Mouse (Mus musculus) gastrocnemius, postnatal 36 days (tissue): ENCODE results near the gene B3gat3. TPM values are rescaled to one million over a fixed set of nuclear protein-coding genes. Genes with fewer than 3 reads are reported as not detected.
A peak's percentile ranks its signal among the peaks of the same experiment; 100 is the strongest.

Experiments used
- DNase-seq, 2 experiments: peaks; one replicate each; pipeline ENCODE4 v3.0.0; 2022
- intact Hi-C: fragments of 180-260 bp; cut with DNase I; formaldehyde crosslinking; loops from one replicate; pipeline ENCODE4 v1.15.1; 2025
- total RNA-seq, 2 experiments: library from RNA; stranded (reverse); gene quantifications; 2 replicates each; pipeline ENCODE4 v1.2.3; 2021

B3gat3 gene
- total RNA-seq, 2 experiments from 2014 or later = 28.3 to 31.2 TPM

DNA sequence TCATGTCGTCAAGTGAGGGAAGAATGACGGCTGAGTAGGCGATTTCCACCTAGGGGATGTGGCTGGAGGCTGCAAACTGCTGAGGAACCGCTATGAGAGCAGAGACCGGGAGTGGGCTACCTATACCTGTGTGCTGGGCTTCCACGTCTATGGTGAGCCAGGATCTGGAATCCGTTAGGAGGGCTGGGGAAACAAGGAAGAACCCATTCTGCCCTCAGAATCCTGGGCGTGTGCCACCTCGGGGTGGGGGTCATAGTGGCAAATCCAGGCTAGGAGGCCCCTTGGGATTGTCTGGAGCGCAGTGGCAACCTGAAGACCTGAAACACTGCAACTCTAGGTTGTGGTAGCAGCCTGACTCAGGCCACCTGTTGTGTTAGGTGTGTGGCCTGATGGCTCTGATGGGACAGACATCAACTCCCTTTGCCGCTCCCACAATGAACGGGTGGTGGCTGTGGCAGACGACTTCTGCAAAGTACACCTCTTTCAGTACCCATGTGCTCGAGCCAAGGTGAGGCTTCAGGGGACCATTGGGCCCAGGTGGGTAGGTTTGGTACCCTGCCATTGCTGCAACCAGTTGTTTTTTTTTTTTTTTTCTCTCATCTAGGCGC, 20.5 kb downstream of the B3gat3 start:
- intact Hi-C loops = no loop called here
- no peak for DNase-seq

DNA sequence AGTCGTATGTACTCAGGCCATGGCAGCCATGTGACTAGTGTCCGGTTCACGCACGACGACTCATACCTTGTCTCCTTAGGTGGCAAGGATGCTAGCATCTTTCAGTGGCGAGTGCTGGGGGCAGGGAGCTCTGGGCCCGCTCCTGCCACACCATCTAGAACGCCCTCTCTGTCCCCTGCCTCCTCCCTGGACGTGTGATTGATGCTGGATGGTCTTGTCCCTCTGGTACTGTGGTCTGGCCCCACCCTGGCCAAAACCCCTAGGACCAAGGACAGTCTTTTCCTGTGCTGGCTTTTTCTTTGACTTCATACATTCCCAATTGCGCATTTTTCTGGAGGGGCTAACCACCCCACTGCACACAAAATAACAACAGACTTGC, 21.0 kb downstream of the B3gat3 start:
- intact Hi-C loops = no loop called here

DNA sequence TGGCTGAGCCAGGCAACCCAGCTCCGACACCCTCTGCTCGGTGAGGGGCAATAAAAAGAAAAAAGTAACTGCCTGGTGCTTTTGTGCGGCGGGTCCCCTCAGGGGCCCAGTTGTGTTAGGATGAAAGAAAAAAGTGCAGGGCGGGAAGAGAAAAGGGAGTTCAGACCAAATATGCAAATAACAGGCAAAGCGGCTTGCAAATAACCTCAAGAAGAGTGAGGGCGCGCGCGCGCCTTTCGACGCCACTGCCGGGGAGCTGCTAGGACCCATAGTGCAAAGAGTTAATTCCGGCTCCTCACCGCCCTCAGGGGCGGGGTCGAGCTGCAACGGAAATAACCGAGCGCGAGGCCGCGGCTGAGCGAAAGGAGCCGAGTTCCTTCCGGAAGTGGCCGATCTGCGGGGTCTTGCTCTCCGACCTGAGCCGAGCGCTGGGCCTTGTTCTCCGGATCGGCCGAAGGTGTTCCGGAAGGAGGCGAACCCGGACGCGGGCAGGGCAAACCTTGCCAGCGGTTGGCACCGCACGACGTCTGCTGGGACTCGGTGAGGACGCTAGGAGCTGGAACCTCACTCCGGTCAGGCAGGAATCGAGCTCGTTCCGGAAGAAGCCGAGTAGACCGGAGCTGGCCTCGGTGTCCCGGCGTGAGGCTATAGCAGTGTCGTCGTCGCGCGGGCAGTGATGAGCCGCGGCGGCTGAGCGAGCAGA, 21.5 kb downstream of the B3gat3 start, which contains the start of gene Mta2:
Gene Mta2, plus strand, starts transcription at position 361 of the 703 bp plus-strand sequence.
- DNase-seq = peak; percentile 94
- intact Hi-C loops = no loop called here

More for the DNA sequence above, 21.0 kb downstream of the B3gat3 start:
- DNase-seq = no peak

DNA sequence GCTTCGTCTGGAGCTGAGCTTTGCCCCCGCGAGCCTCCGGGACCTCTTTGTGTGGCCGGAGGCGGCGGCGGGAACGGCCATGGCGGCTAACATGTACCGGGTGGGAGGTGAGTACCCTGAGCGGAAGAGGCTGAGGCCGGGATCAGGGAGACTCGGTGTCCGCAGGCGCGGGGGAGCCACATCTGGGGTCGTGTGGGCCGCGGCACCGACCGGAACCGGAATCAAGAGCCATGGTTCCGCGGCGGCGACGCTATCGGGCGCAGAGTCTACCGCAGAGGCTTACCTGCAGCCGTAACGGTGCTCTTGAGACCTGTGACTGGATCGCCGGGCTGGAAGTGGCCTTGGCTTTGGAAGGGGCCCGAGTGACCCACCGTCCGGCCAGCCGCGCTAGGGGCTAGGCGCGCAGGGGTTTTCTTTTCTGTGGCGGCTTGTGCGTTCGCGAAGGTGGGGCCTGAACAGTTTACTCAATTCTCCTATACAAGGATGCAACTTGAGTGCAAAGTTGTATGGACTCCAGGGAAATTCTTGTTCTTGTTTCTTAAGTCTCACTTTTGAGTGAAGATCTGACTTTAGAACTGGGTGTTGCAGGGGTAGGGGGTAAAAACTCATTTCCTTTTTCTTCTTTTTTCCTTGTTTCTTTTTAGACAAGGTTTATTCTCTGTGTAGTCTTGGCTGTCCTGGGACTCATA, 22.2 kb downstream of the B3gat3 start:
- intact Hi-C loops = no loop called here
- no peak for DNase-seq

DNA sequence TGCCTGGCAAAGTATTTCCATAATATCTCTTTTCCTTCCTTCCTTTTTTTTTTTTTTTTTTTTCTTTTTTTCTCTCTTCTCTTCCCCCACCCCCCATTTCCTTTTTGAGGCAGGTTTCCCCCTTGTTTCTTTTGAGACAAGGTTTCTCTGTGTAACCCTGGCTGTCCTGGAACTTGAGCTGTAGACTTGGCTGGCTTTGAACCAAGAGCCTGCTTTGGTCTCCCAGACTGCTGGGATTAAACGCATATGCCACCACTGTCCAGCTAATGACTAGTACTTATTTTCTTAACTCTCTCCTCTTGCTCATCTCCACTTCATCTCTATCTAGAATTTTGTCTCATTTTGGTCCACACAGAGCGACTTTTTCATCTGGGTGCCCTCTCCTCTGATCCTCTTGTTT, 22.9 kb downstream of the B3gat3 start:
- no peak for DNase-seq
- intact Hi-C loops = no loop called here

DNA sequence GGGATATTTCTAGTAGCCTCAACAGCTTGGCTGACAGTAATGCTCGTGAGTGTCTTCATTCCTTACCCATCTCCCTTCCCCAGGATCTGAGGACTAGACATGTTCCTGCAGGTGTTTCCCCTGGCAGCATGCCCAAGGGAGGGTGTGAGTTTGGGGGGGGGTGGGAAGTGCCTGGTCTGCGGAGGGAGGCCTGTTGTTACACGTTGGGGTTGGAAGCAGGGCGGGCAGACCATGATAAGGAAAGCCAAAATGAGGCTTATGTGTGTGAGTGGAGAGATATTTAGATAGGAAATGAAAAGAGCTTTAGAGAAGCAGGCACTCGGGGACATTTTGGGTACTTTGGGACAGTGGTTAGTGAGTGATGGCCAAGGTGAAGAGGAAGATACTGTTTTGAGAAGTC, 23.9 kb downstream of the B3gat3 start:
- no peak for DNase-seq
- intact Hi-C loops = no loop called here

DNA sequence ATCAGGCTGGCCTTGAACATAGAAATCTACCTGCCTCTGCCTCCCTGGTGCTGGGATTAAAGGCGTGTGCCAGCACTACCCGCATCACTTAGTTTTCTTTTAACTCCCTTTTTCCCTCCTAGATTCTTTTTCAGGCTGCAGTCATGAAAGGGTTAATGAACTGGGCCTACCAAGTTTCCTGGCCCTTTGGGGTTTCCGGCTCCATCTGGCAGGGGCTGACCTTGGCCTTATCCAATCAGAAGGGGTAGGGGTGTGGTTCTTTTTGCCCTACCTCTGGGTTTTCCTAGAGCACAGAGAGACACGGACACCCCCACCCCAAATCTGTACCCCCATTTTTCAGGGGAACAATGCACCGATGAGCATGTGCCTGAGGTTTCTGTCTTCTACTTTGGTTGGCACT, 24.6 kb downstream of the B3gat3 start:
- intact Hi-C loops = no loop called here

DNA sequence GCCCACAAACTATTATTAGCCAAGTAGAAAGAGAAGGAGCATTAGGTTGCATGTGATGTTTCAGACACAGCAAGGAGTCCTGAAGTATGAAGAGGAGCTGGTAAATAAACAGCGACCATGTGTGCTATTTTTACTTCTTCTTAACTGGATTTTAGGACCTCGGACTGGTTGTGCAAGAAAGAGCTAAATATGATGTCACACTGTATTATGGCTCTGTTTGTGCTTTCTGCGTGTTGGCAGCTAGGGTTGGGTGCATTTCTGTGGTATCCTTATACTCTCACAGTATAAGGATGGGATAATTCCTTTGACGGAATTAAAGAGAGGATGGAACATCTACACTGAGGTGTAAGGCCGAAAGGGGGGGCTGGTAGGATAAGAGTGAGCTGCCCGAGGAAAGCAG, 25.1 kb downstream of the B3gat3 start:
- intact Hi-C loops = no loop called here
- DNase-seq = no peak

More for the DNA sequence above, 24.6 kb downstream of the B3gat3 start:
- peak; percentile 63 to 72 for DNase-seq

DNA sequence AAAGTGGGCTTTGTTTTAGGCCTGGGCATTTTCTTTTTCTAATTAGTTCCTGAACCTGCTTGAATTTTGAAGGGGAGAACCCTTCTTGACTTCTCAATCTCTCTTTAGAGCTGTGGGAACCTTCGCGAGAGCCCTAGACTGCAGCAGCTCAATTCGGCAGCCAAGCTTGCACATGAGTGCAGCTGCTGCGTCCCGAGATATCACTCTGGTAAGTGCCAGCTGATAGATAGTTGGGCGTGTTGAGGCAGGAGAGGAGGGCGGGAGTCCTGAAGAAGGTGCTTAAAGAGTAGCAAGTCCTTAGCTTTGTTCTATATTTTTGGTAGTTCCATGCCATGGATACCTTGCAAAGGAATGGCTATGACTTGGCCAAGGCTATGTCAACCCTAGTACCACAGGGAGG, 26.8 kb downstream of the B3gat3 start:
- DNase-seq = no peak
- intact Hi-C loops = no loop called here

DNA sequence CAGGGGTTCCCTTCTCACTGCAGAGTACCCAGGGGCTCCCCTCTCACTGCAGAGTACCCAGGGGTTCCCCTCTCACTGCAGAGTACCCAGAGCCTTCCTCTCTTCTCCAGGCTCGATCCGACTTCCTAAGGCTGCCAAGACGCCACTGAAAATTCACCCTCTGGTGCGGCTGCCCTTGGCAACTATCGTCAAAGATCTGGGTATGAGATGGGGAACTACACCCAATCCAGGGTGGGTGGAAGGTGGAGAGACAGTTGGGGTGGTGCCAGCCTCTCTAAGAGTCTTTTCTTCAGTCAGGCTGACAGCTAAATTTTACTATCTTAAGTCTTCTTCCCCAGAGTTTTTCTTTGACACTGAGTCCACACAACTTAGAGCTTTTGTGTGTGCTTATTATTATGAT, 30.0 kb downstream of the B3gat3 start:
- intact Hi-C loops = no loop called here
- DNase-seq = no peak

DNA sequence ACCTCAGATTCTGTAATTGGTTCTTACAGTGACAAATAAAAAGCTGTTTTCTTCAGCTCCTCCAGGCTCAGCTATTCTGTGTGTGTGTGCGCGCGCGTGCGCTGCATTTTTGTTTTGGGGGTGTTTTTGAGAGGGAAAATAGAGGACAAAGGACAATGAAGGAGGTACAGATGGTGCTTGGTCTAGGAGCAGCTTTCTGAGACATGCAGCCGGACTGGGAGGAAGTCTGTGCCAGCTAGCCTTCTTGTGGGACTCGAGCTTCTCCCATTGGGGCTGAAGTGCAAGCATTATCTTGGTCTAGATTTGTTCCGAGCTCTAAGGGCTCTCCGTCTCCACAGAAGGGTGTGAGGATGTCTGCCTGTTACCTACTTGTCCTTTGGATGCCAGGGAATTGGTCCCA, 32.1 kb downstream of the B3gat3 start:
- DNase-seq = no peak
- intact Hi-C loops = no loop called here

DNA sequence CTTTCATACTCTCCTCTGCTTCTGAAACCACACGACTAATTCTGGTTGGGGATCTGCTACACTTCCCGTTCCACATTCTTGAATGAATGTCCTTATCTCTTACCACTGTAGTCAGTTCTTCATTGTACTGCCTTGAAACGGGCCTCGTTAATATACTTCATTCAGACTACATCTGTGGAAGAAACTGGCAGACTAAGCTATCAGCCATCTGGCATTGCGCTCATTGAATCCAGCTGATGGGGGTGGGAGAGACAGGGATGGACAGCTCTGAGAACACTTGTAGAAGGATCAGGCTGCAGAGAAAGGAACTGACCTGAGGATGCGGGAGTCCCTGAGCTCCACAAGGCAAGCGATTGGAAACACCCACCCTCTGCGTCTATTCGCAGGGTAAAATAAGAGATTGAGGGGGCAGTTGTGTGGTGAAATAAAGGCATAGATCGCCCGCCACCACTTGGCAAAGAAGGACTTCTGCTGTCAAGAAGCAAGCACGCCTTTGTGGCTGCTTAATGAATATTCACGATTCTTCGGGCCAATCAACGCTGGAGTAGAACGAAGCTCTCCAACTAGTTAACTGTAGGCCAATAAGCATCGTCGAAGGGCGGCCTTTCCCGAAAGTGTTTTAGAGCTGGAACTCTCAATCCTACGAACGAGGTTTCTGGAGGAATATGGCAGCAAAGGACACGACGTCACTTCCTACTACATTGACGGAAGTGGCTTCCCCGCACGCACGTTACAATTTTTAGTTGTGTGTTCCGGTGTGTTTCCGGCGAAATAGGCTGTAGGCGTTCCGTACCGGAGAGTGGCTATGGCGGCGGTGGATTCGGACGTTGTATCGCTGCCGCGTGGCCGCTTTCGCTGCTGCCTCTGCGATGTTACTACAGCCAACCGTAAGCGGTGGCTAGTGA, 33.2 kb downstream of the B3gat3 start, which contains the start of gene Tut1:
Gene Tut1, plus strand, starts transcription at position 713 of the 905 bp plus-strand sequence.
- intact Hi-C loops = no loop called here
- peak; percentile 82 to 83 for DNase-seq

DNA sequence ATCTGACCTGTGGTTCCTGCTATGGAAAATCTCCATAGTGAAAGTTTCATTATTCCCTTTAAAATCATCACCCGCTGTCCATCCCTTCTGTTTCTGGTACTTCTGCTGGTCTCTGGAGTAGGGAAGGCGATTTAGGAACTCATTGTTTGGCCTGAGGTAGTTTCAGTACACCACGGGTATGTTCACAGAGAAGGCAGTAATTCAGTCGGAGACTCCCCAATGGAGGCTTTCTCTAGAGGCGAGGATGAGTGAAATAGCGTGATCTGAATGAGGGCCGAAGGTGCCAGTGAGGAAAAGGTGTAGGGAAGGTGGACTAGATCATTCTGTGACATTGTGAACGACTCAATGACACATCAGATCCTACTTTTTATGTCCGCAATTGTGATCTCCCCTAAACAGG, 34.0 kb downstream of the B3gat3 start:
- intact Hi-C loops = no loop called here
- no peak for DNase-seq

DNA sequence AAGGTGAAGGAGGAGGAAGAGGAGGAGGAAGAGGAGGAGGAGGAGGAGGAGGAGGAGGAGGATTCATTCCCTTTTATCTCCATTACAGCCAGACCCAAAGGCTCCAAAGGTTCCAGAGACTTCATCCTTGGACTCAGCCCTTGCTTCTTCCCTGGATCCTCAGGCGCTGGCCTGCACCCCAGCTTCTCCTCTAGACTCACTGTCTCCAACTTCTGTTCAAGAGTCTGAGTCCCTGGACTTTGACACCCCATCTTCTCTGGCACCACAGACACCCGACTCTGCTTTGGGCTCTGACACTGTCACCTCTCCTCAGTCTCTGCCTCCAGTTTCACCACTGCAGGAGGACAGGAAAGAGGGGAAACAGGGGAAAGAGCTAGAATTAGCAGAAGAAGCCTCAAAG, 42.1 kb downstream of the B3gat3 start:
- DNase-seq = no peak

DNA sequence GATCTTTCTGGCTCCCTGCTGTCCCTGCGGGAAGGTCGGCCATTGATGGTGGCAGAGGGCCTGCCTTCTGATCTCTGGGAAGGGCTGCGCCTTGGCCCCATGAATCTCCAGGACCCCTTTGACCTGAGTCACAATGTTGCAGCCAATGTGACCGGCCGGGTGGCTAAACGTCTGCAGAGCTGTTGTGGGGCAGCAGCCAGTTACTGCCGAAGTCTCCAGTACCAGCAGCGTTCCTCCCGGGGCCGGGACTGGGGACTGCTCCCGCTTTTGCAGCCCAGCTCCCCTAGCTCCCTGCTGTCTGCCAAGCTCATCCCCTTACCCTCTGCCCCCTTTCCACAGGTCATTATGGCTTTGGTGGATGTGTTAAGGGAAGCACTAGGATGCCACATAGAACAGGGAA, 44.9 kb downstream of the B3gat3 start:
- intact Hi-C loops = no loop called here
- DNase-seq = no peak

More for the DNA sequence above, 42.1 kb downstream of the B3gat3 start:
- intact Hi-C loops = no loop called here

DNA sequence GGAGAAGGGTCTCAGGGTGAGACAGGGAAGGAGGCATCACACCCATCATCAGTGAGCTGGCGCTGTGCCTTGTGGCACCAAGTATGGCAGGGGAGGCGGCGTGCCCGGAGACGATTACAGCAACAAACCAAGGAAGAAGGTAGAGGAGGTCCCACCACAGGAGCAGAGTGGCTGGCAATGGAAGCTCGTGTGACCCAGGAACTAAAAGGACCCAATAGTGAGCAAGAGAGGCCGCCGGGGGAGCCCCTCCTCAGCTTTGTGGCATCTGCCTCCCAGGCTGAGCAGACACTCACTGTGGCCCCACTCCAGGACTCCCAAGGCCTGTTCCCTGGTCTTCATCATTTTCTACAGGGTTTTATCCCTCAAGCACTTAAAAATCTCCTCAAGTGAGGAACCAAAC, 45.6 kb downstream of the B3gat3 start:
- DNase-seq = peak in 1 of 2 experiments; percentile 38
- intact Hi-C loops = no loop called here

DNA sequence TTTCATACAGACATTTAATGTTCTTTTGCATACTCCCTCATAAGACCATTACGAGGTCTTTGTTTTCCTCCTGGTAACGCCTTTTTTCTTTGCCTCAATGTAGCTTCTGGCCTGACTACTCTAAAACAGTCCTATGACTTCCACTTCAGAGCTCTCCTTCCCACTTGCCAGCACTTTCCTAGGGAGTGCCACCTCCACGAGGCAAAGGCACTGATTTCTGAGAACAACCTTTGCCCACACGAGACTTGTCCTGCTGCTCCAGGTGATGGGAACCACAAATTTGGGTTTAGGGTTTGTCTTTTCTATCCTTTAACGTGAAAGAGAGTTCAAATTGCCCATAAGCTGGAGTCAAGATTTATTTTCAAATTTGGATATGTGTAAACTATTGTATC, 46.0 kb downstream of the B3gat3 start:
- DNase-seq = no peak
- intact Hi-C loops = no loop called here

DNA sequence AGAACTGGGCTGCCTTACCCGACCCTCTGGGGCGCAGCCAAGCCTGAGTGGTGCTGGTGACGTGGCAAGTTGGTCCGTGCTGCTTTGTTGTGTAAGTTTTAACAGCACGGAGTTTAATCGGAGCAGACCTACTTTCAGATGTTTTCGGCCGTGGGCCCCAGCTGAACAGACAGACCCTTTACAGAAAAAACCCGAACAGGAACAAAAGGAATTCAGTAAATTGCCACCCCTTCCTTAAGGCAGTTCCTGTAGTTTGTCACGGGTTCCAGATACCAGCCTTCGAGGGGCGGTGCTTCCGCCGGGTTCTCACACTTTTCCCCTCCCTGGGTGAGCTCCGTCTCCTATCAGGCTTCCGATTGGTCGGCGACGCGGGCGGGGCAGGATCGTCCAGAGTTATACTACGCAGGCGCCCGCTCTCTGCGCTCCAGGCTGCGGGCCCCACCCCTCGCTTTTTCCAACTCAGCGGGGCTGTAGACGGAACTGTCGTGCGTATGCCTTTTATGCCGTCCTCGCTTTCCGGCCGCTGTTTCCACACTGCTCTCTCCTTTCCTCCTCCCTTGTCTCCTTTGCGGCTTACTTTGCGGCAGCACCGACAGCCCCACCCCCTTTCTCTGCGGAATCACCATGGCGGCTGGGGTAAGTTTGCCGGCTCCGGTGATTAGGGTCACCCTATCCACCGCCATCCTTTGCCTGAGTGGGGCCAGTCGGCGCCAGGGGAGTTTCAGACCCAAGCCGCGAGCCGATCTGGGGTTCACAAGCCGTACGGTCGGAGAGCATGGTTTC, 46.6 kb downstream of the B3gat3 start, which contains the start of gene Eef1g:
Gene Eef1g, plus strand, starts transcription at position 452 of the 783 bp plus-strand sequence.
- intact Hi-C loops = no loop called here
- peak; percentile 96 to 98 for DNase-seq

DNA sequence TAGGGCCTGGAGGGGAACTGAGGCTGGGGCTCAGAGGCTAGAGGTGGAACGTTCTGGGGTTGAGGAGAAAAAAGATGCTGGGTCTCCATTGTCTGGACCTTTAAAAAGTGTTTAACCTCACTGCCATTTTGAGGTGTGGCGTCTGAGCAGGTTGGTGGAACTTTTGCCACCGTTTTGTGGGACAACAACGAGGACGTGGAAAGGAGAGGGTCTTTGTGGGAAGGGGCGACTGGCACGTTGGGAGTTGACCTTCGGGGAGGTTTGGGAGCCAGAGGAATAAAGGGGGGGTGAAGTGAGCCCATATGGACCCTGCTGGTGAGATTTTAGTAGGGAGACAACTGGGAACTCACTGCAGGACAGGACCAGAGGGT, 47.2 kb downstream of the B3gat3 start:
- intact Hi-C loops = no loop called here

DNA sequence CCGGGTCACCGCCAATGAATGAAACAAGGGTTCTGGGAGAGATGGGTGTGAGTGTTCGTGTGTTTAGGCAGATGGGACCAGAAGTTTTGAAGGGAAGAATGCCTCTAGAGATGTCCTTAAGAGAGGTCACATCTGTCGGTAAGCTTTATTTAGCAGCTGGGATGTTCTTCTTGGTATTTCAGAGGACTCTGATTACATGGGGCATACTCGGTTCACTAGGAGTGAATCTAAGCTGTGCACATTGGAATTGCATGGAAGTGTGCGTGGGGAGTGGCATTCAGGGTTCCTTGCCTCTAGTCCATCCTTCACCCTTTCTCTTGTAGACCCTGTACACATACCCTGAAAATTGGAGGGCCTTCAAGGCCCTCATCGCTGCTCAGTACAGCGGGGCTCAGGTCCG, 47.7 kb downstream of the B3gat3 start:
- intact Hi-C loops = no loop called here

More for the DNA sequence above, 47.2 kb downstream of the B3gat3 start:
- no peak for DNase-seq

More for the DNA sequence above, 47.7 kb downstream of the B3gat3 start:
- DNase-seq = no peak
